Mouse (Mus musculus): Measurements from ENCODE around the gene St6galnac3.

St6galnac3 gene

DNA sequence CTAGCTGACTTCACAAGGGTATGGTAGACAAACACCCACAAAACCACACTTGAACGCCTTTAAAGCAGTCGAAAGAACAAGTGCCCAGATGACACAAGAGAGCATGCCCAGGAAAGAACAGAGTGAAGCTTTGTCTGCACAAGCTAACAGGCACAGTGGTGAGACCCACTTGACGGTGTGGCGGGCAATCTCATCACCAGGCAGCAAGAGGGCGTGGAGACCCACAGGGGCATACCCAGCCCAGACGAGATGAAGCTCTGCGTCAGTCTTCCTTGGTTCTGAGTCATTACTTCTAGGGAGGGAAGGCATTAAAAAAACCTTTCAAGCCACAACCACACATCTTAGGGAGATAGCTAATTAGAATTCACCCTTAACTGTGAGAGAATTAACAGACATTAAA, 79.2 kb downstream of the St6galnac3 start:
- no peak for DNase-seq

GRCm38 (mm10) chr3:153643822-153644519, 81.0 kb downstream of the St6galnac3 start:
- no peak for DNase-seq

DNA sequence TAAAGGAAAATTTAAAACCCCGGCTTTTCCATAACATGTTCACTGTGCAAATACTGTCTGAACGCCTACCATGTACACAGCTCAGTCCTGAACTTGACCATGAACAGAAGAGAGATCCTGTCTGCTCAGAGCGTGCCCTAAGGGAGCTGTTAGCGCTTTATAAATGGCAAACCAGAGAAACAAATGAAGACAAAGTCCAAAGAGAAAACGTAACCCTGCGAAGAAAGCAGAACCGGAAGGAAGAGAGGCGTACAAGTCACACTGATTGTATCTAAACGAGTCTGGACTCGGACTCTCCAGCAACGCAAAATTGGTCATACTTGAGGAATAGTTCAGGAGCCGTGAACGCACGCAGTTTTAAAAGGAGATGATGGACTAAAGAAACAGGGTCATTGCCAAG, 82.1 kb downstream of the St6galnac3 start:
- DNase-seq = no peak

- DNase-seq = no peak
Observed at GRCm38 (mm10) chr3:153641805-153642204, 83.2 kb downstream of the St6galnac3 start.

- no peak for DNase-seq
Observed at GRCm38 (mm10) chr3:153637336-153637735, 87.6 kb downstream of the St6galnac3 start.

- DNase-seq = no peak
Observed at GRCm38 (mm10) chr3:153636804-153637153, 88.2 kb downstream of the St6galnac3 start.

GRCm38 (mm10) chr3:153636094-153636803, 88.7 kb downstream of the St6galnac3 start:
- no peak for DNase-seq

DNA sequence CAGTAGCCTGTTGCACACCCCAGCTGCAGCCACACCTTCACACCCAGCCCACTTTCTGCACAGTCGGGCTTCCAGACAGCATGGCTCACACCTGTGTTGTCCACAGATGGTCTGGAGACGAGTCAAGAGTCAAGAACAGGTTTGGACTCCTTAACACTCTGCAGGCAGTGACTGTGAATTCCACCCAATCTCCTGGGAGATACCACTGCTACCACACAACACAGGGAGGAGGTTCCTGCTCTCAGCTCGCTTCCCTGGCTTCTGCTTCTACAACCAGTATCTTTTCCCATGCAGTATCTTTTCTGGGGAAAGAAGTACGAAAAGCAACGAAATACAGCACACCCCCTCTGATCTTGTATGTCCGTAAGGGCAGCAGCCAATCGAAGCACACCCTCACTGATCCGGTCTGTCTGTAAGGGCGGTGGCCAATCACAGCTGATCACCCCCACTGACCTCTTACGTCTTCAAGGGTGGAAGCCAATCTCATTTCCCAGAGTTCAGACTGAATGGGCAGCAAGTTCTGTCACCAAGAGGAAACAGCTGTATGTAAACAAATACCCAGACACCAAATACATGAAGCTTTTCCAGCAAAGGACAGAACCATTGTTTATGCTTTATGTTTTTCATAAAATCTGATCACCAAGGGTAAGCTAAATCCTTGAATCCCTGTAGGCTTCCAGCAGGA, 92.8 kb downstream of the St6galnac3 start:
- peak; percentile 75 to 86 for DNase-seq

GRCm38 (mm10) chr3:153626237-153626636, 98.7 kb downstream of the St6galnac3 start:
- DNase-seq = no peak

DNA sequence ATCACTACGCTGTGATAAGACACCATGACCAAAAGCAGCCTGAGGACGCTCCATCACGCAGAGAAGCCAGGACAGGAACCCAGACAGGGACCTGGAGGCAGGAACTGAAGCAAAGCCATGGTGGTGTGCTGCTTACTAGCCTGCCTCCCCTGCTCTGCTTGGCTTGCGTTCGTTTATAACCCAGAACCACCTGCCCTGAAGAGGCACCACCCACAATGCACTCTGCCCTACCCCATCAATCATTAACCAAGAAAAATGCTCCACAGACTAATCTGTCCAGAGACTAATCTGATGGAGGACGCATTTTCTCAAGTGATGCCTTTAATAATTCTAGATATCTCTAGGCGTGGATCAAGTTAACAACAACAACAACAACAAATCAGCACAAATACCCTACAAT, 106.0 kb downstream of the St6galnac3 start:
- no peak for DNase-seq

DNA sequence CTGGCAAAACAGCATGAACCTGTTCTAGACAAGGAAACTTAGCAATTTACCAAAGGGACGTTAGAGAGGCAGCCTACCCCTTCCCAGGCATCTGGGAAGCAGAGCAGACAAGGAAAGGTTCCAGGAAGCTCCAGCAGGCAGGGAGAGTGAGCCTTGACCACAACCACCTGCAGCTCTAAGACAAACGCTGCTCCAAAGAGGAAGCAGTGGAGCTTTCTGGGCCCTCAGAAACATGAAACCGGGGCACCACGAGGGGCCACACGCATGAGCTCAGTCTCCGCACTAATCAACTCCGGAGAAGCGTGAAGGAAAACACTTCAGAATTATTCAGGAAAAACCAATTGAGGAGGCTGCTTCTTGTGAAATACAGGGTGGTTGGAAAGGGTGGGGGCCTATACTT, 108.1 kb downstream of the St6galnac3 start:
- DNase-seq = no peak

- DNase-seq = no peak
Observed at GRCm38 (mm10) chr3:153610239-153610638, 114.7 kb downstream of the St6galnac3 start.

- DNase-seq = no peak
Observed at GRCm38 (mm10) chr3:153606331-153606730, 118.6 kb downstream of the St6galnac3 start.

DNA sequence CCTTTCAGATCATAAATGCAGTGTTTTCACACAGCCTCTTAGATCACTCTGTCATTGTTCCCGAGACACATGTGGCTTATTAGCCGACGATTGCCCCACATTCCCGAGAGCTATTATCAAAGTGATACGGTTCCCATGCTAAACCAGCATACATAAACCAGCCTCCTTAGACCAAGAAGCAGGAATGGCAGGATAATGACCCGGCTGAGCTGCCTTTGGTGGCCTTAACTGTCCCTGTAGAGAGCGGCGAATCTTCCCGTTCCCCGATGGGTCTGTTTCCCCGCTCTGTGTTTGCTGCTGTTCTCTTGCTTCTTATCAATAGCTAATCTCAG, 119.2 kb downstream of the St6galnac3 start:
- no peak for DNase-seq

- DNase-seq = no peak
Observed at GRCm38 (mm10) chr3:153605089-153605766, 119.7 kb downstream of the St6galnac3 start.

- DNase-seq = no peak
Observed at GRCm38 (mm10) chr3:153599179-153599578, 125.8 kb downstream of the St6galnac3 start.

DNA sequence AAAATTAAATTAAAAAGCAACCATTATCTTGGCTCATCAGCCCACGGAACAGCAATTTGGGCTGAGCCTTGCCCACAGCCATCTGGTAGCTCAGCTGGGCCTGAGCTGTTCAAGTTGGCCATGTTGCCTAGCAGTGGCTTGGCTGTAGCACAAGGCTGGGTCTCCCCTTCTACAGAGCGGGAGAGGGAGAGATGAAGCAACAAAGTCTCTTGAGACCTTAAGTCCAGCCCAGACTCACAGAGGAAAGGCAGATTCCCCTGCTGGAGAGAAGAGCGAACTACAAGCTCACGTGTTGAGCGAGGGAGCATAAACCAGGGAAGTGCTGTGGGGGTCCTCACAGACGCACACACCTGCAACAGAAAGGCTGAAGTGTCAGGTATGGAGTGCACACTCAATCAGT, 126.3 kb downstream of the St6galnac3 start:
- DNase-seq = no peak

GRCm38 (mm10) chr3:153594531-153594930, 130.4 kb downstream of the St6galnac3 start:
- no peak for DNase-seq

DNA sequence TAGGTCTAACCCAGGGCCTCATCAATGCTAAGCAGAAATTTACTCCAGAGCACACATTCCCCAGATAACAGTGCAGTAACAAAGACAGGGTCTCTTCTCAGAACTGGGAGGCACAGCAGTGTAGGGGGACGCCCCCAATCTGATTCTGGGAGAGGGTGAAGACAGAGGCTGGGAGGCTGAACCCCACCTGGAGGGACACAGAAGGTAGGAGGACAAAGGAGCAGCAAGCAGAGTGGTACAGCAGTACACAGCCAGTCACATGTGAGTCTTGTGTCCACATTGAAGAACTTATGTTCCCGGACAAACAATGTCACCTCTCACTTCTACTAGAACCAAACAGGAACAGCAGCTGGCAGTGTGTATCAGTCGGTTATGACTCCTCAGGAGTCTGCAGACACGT, 131.0 kb downstream of the St6galnac3 start:
- no peak for DNase-seq

DNA sequence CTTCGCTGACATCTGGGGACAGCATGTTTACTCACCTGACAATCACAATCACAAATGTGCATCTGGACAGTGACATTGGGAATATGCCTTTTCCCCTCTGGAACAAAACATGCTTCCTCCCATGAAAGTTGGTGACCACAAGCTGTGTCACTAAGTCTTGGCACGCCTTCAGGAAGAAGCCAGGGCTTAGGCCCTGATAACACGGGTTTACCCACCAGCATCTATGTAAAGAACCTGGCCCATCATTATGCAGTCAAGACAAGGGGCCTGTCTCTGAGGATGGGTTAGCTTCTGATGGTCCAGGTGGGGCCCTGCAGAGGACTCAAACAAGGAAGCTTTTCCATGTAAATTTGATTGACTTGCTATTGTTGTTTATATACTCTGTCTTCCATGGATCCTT, 131.9 kb downstream of the St6galnac3 start:
- DNase-seq = no peak

DNA sequence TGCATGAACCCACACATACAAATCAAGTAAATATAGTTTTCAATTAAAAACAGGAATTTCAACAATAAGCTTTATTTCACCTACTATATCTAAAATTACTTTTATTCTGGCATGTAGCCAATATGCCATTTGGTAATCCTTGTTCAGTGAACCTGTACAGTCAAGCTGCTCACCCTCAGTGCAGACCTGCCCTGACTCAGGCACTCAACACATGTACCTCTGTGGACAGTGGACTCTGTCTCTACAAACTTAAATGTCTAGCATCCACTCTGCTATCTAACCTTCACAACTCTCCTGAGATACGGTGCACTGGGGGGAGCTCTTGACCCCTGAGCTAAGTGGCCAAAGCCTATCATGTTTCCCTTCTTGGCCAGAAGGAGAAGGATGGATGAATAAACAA, 137.4 kb downstream of the St6galnac3 start:
- no peak for DNase-seq

GRCm38 (mm10) chr3:153584836-153585235, 140.1 kb downstream of the St6galnac3 start:
- DNase-seq = no peak

- DNase-seq = no peak
Observed at GRCm38 (mm10) chr3:153582065-153582464, 142.9 kb downstream of the St6galnac3 start.

GRCm38 (mm10) chr3:153580625-153581024, 144.3 kb downstream of the St6galnac3 start:
- no peak for DNase-seq

All from lung, postnatal 4 days (tissue).